Mouse (Mus musculus): Measurements from ENCODE around the gene Adgrl2.

Adgrl2 gene

DNA sequence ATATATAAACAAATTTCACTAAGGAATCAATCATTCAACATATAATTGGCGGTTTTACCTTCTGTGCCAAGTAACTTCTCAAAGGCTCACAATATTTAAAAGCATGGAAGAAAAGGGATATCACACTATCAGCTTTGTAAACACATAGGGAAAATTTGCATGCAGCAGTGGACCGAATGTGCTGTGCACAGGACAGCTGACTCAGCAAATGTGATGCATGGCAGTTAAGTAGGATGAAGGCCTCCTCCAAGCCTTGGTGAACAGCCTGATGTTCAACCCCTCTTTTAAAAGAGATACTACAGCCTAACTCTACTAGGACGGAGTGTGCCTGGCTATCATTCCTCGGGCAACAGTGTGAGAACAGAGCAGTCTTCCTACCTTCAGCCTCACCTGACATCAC is 105.2 kb downstream of the Adgrl2 start:
- no peak for DNase-seq (ENCODE audit: low read depth)

DNA sequence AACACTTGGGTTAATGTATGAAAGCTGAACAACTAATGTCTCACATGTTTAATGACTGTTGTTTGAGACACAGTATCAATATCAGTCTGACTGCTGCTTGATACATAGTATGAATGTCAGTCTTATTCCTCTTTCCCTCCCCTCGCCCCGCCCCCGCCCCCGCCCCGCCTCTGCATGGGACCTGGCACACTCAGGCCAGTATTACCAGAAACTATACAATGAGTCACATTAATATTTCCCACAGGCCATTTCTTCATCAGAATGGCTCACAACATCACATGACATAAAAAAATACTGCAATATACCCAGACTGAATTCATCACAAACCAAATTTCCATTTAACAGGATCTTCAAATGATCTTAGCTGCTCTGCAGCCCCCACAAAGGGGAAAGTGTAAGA is 108.9 kb downstream of the Adgrl2 start:
- DNase-seq (ENCODE audit: low read depth): peak; percentile 33

DNA sequence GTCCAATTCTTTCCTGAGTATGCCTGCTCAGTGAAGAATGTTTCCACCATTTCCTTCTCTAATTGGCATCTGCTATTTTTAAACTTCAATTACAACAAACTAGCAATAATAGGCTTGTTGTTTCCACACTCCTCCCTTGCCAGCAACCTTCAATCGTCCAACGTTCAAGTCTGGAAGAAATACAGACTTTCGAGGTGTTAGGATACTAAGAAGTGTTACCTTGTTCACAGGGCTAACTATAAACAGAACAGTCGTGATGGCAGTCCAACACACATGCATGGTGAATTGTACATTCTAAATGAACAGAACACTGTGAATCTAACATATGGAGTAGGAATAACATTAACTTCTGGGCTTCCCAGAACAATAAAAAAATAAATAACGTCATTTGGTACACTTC is 117.8 kb downstream of the Adgrl2 start:
- no peak for DNase-seq (ENCODE audit: low read depth)

DNA sequence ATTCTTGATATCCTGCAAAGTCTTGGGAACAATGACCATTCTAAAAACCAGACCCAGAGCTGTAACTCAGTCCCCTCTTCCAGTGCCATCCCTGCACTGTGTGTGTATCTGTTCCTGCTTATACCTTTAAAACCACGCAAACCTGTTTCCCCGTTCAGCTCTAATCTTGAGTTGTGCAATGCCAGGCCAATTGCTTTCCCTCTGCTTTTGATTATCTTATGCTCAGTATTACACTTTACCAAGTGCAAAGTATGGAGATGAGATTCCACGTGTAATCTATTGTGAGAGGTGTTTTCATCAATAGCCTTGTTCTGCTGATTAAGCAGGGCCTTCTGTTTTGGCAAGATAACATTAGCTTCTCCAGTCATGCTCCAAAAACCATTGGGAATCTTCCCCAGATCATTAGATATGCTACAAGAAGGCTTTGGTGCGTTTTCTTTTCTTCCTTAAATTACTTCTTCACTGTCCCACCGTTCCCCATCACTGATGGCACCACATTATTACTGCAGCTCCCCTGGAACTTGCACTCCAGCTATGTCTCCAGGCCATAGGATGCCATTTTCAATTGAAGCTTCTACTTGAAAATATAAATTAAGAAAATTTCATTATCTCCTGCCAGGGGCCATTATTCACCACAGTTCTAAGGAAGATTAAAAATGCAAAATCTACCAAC is 118.4 kb downstream of the Adgrl2 start:
- no peak for DNase-seq (ENCODE audit: low read depth)

DNA sequence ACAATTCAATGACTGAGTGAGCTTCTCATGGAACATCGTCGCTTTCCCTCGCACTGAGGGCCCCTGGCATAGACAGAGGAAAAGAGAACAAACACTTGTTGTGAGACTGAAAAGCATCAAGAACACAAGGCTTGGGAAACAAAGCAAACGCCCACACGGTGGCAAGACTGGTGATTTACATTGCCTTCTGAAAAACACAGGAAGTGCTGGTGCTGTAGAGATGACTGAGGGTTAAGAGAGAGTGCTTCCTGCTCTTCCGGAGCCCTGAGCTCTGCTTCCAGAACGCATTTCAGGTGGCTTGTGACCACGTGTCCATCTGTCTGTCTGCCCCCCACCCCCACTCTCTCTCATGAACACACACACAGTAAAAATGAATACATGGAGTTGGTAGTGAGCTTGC is 122.7 kb downstream of the Adgrl2 start:
- peak; percentile 75 for DNase-seq (ENCODE audit: low read depth)

DNA sequence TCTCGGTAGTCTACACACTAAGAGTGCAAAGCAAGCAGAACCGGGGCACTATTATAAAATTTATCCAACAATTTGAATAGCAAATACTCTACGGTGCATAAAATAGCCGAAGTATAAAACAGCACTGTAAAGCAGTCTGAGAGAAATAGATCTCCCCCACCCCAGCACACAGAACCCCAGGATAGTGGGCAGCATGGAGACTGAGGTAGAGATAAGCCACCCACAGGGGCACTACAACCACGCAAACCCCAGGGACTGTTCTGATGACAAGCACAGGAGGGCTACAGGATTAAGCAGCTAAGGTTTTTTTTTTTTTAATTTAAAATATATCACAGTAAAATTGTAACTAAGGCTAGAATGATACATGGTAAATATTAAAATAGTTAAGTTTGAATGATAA is 123.7 kb downstream of the Adgrl2 start:
- no peak for DNase-seq (ENCODE audit: low read depth)

DNA sequence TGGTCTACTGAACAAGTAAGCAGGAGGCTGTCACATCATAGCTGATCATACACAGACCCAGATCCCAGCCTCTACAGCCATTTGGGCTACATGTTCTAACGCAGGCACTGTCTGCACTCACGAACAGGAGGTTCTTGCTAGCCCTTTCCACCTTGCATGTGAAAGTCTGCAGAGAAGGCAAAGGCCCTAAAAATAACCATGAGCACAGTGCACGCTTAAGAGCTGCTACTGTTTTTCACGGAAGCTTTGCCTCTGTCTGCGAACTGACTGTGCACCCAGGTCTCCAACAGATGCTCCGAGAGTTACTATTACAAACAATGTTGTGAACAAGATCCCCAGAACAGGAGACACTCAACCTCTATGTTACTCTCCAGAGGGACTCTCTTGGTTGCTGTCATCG is 124.3 kb downstream of the Adgrl2 start:
- no peak for DNase-seq (ENCODE audit: low read depth)

DNA sequence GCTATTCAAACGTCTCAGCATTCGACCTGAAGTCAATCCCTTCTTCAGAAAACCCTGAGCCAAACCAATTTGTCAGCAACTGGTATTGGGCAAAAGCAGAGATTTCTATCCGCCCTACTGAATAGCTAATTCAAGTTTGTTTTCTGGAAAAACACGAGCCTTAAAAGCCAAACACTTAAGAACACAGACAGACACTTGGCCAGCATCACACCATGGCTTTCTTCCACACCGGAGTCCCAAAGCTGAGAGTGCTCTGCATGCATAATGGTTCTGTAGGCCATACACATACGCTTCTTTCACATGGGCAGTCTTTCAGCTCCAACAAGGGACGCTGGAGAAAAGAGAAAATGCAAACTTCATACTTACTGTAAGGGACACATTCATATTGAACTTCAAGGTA is 125.1 kb downstream of the Adgrl2 start:
- DNase-seq (ENCODE audit: low read depth): no peak

DNA sequence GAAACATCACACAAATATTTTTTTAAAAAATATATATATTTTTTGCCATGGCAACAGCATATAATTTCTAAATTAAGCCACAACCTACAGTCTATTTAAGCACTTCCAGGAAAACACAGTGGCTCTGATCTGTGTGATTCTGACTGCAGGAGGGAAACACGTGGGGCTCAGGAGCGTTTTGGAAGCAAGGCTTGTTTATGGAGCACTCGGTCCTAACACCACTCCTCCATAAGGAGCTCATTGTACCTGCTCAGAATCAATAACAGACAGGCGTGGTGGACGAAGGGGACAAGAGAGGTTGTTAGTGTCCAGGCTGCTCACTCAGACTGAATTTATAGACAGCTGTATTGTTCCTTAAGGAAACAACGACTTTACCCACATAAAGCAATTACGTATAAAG is 128.5 kb downstream of the Adgrl2 start:
- DNase-seq (ENCODE audit: low read depth): no peak

DNA sequence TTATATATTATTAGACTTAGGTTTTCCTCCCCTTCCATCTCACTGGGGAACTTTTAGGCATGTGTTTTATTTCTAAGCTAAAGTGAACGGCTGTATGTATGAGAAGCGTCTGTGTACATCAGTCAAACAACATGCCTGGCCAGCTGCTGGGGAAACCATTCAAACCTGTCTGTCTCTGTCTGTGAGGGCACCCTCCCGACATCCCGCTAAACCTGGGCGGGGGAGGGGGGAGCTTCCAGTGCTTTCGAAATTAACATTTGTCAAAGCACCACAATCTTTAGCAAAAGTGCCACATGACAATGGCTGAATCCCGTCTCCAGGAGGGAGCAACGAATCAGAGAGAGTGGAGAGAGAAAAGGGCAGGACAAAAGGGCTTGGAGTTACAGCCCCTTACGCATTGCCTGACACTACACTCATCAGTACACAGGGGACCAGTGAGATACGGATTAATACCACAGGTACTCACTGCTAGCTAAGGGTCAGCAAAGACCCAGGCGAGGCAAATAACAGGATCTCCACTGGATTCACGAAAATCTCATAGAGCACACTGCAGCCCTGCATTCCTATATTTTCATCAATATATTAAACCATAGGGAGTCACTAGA is 135.9 kb downstream of the Adgrl2 start:
- DNase-seq (ENCODE audit: low read depth): no peak

DNA sequence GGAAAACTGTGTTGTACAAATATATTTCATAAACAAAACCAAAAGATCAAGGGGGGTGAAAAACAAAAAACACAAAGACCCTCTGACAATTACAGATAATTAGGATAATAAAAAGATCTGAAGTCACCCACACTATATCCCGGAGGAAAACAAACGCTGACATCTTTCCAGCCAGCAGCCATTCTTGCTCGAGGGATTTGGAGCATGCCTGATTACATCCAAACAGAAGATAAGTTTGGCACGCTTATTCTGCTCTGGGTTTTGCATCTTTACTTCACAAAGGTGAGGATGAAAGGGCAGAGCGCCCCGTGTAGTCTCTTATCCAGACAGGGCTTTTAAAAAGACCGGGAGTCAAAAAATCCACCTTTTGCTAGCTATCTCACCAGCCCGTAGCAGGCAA is 137.0 kb downstream of the Adgrl2 start:
- no peak for DNase-seq (ENCODE audit: low read depth)

DNA sequence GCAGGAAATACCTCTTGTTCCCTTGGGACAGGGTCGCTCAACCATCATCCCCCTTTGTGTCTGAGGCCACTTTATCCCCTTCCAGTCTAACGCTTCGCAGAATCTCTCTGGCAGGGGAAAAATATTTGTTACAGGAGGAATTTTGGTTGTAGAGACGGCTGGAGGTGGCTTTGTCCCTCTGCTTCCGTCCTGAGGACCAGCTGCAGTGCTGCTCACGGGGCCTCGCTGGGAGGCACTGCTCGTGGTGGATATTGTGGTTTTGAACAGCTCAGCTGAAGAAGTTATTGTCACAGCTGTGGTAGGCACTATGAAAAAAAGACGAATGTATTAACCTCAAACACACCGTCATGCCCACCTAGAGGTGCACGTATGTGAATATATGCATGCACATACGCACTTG is 137.8 kb downstream of the Adgrl2 start:
- DNase-seq (ENCODE audit: low read depth): peak; percentile 49

DNA sequence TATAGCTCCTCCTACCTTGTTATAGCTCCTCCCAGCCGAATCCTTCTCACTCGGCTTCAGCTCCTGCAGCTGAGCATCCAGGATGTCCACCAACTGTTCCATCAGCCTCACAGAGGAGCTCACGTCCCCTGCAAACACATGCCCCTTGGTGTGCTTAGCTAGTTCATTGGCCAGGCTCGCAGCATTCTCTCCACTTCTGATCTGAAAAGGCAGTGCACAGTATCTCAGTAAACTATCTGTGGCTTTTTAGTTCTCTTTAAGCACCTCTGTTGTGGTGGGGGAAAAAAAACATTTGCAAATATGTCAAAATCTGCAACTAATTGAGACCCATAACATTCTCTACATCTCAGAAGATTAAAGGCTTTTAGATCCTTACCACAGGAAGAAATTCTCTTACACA is 139.5 kb downstream of the Adgrl2 start:
- DNase-seq (ENCODE audit: low read depth): no peak

DNA sequence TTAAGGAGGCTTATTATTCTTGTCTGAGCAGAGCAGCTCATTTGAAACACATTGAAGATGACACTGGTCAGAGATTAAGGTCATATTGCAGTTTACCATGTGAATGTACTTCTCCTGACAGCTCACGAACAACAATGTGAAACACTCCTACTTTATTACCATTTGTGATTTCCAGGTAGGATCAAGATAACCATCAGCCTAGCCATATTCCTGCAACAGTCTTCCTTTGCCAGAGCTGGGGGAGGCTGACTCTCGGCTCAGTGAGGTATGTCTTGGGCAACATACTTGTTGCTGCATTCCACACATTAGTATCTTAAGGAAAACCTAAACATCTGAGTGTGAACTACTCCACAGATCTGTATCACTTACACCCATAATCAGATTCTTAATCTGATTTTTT is 142.0 kb downstream of the Adgrl2 start:
- no peak for DNase-seq (ENCODE audit: low read depth)

DNA sequence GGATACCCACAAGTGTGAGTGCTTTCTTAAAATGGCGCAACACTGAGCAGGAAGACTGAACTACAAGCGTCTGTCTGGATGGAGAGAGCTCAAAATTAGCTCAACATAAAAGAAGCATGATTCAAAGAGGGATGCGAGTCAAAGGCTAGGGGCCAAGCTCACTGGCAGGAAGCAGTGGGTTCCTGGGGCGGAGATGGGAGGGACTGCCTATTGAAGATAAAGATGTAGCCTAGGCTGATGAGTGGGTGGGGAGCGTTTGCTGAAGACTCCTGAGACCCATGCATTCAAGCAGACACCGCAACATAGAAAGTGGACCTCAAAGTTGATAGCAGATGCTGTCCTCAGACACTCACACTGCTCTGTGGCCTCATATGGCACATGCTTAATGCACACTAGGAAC is 146.2 kb downstream of the Adgrl2 start:
- peak; percentile 76 for DNase-seq (ENCODE audit: low read depth)

DNA sequence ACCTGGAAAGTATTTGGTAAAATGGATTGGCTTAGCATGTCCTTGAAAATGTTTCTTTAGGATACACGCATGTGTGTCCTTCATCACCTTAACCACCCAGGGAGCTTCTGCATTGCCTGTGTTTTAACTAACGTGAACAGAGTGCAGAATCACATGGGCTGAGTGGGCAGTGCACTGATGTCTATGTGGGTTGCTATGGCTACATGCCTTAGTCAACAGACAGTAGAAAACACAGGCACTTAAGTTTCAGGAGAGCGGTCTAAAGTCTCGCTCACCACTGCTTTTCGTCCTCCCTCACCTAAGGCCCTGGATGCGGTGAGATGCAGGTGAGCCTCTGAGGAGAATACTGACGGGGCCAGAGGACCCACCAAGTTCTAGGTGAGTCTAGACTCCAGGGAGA is 147.8 kb downstream of the Adgrl2 start:
- no peak for DNase-seq (ENCODE audit: low read depth)

DNA sequence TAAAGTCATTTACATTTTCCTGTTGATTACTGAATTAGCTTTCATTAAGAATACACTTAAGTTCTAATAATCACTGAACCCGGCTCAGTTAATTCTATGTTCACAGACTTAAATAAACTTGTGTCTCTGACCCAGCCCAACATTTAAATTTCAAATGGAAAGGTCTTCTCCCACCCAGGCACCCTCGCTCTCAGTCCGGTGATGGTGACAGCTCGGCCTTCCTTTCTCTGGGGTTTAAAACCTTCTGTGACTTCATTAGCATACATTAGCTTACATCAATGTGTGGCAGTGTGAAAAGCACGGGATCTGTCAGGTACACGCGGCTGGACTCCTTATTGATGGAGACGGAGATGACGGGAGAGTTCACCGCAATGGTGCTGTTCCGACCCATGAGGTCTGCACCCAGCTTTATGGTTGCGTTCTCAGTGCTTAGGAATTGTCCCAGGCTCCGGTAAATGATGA is 151.5 kb downstream of the Adgrl2 start:
- DNase-seq (ENCODE audit: low read depth): no peak

DNA sequence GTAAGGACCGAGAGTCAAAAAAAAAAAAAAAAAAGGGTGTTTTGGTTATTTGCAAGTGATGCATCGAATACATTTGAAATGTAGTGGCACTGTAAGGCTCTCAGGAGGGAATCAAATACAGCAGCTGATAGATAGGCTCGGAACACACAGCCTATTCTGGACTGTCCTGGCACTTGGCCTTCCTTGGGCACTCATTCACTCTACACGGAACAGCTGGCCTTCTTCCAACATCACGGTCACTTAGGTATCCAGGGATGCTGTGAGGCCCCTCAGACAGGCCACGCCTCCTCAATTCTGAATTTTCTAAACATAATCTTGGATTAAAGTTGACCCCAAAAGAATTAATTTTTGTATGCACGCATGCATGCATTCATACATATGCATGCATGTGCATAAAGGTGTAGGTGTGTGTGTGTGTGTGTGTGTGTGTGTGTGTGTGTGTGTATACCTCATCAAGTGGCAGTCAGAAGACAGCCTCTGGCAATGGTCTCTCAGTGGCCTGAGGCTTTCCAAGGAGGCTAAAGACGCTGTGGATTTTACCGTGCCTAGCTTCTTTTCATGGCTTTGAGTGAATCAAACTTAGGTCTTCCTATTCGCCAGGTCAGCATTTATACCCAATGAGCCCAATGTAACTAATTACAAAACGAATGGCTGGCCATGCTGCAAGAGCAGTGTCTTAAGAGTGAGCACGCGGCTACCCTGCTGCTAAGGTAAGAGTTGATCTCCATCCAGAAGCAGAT is 152.1 kb downstream of the Adgrl2 start:
- DNase-seq (ENCODE audit: low read depth): no peak

DNA sequence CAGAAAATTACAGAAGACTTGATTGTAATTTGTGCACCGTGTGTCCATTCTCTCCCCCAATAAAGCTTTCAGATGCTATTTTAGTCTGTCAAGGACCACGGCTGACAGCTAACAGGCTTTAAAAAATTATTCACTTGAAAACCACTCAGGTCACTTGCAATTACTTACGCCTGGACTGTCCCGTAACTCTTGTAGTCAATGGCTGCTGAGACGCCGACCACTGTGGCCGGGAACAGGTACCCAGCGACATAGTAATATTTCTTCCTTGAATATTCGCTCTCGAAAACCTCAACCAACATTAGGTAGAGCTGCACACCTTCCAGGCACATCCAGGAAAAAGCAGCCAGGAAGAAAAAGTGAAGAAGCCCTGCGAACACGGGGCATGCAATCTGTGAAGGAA is 155.2 kb downstream of the Adgrl2 start:
- no peak for DNase-seq (ENCODE audit: low read depth)

DNA sequence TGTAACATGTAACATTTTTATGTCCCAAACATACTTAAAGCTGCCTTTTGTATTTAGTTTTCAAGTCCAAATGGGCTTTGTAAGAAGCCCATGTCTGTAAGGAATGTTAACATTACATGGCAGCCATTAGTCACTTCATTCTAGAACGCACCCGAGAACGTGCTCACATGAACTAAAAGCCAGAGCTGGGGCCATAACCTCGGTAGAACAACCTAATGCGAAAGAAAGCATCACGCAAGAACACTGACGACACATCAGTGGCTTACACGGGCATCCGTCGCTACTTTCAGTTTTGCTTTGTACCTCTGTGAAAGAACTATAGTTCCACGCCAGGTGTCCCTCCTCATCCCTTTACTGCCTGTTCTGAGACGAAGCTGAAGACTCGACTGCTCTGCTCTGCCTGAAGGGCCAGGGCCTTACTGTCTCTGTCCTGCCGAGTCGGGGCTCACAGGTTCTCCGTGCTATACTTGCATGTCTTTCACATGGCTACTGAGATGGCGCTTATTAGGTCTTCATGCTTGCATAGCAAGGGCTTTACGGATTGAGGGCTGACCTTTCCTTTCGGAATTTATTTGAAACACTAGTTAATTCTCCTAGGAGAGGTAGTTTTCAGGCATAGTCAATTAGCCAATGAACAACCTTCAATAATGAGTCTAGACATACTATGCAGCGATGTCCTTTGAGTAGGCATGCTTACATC is 157.1 kb downstream of the Adgrl2 start:
- DNase-seq (ENCODE audit: low read depth): no peak

DNA sequence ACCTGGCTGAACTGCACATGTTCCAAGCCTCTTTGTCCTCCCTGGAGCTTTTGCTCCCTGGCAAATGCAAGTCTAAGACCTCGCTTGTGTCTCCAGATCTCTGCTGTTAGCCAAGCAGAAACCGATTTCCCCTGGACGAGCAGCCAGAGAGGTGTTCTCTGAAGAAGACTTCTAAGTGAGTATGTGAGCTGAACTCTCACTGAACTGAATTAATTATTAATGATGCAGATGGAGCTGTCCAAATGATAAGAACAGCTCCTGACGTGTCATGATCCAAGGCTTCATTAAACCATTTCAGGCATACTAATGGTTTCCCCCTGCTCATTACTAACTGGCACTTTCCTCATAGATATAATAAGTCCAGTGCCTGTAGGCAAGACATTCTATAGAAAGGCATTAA is 158.4 kb downstream of the Adgrl2 start:
- no peak for DNase-seq (ENCODE audit: low read depth)

DNA sequence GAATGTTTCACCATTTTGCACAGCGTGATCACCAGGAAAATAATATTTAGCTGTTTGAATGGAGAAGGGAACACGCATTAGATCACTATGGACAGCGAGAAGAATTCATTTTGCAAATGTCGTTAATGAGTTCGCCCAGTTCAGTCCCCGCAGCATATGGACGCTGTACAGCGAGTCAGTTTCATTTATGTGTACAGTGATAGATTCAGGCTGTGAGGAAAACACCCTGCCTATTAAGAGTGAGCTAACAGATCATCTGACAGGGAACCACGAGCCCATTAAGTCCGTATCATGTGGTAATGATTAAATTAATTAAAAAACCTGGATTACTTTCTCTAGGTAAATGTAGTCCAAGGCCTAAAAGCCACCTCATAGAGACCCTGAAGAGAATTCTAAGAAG is 161.8 kb downstream of the Adgrl2 start:
- no peak for DNase-seq (ENCODE audit: low read depth)

DNA sequence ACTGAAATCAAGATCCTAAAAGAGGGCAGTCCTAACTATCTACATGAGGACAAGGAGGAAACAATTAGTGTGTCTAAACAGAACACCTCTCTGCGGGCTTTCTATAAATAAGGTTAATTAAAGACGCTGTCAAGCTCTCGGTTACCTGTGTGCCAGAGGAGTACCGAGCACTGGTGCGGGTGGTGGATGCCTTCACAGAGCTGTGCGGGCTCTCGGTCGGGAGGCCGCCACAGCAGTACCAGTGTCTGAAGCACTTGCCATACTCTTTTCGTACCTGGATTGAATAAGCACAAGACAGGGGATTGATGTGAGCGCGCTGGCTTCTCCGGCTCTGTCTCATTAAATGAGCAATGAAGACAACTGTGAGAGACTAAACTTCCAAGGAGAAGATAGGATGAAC is 166.8 kb downstream of the Adgrl2 start:
- DNase-seq (ENCODE audit: low read depth): no peak
